Mouse (Mus musculus) cerebellum, adult 2 months (tissue): ENCODE measurements around the gene Fgf3. TPM values are rescaled to one million over a fixed set of nuclear protein-coding genes. Genes with fewer than 3 reads are reported as not detected.
A peak's percentile ranks its signal among the peaks of the same experiment; 100 is the strongest.

Experiments used
- DNase-seq, 2 experiments: peaks; one replicate each; pipeline ENCODE4 v3.0.0; 2021
- H3K27ac ChIP-seq: fragments of 200-500 bp; 2 replicates; pipeline ENCODE4 v1.5.1; 2012; ENCODE audit warnings: low read length, control low read depth, inconsistent platforms; ENCODE audit not compliant: insufficient read depth
- H3K27me3 ChIP-seq: fragments of 200-500 bp; 2 replicates; pipeline ENCODE4 v1.6.1; 2012; ENCODE audit warnings: inconsistent platforms, mild to moderate bottlenecking, low read length, moderate library complexity; ENCODE audit not compliant: control insufficient read depth, insufficient read depth
- H3K4me1 ChIP-seq: fragments of 200-500 bp; 2 replicates; pipeline ENCODE4 v1.6.1; 2011; ENCODE audit warnings: low read length; ENCODE audit not compliant: control insufficient read depth, insufficient read depth
- H3K4me3 ChIP-seq: fragments of 200-500 bp; replicated peaks from 2 replicates; pipeline ENCODE3; 2011; ENCODE audit warnings: mild to moderate bottlenecking, low read depth, low read length, control low read depth; ENCODE audit not compliant: insufficient read depth
- CTCF ChIP-seq: fragments of 200-500 bp; IDR thresholded peaks from 2 replicates; pipeline ENCODE4 v1.5.1; 2011; ENCODE audit warnings: low read depth, mild to moderate bottlenecking, control low read depth, low read length, moderate library complexity, borderline replicate concordance; ENCODE audit not compliant: insufficient read depth
- POLR2A ChIP-seq: fragments of 200-500 bp; IDR thresholded peaks from 2 replicates; pipeline ENCODE4 v1.6.1; 2011; ENCODE audit warnings: low read length, control low read depth, borderline replicate concordance; ENCODE audit not compliant: insufficient read depth
- WGBS: fragments of 180-500 bp; shearing (Covaris S2); methylation state at CpG from one replicate; pipeline ENCODE4 v1.1.7; 2018; 5-methylcytosine and 5-hydroxymethylcytosine counted together
- polyA plus RNA-seq: library from polyadenylated mRNA; depleted of rRNA; stranded (reverse); fragments of >200 nt; gene quantifications from 2 replicates; pipeline ENCODE4 v1.2.3, GENCODE M21; 2012; rRNA removed

Fgf3 gene
- polyA plus RNA-seq, result 0.63 and 0.67 TPM in 2 replicates

GRCm38 (mm10) chr7:144837891-144838488 is at the start of gene Fgf3:
Gene Fgf3, plus strand, starts transcription at chr7:144838083.
- Histone ChIP-seq H3K4me1 (no peaks in the 10 kb centered on the region), H3K27me3 (no peaks in the 10 kb centered on the region; the same call in 1 of the 2 replicates), H3K4me3 (no peak within 1 kb of the TSS), H3K27ac (no peak within 1 kb of the TSS)
- TF ChIP-seq CTCF, result no peak
- TF ChIP-seq POLR2A, result no peak
- no peak for DNase-seq
- WGBS, result 6% methylated on average over 43 of the region's 43 CpGs

GRCm38 (mm10) chr7:144788631-144789030 is 49.3 kb upstream of the Fgf3 start:
- Histone ChIP-seq H3K27ac (no peak overlapping the region), H3K4me3 (no peak overlapping the region), H3K27me3 (no peaks in the 10 kb centered on the region), H3K4me1 (no peaks in the 10 kb centered on the region)
- no peak for DNase-seq
- TF ChIP-seq CTCF (no peak), POLR2A (no peak)
- WGBS, result 19% methylated on average over 4 of the region's 4 CpGs

GRCm38 (mm10) chr7:144789601-144790556 is 48.0 kb upstream of the Fgf3 start:
- Histone ChIP-seq H3K27me3 (no peaks in the 10 kb centered on the region), H3K4me3 (no peak overlapping the region), H3K4me1 (no peaks in the 10 kb centered on the region), H3K27ac (no peak overlapping the region)
- no peak for DNase-seq
- WGBS, result 57% methylated on average over 36 of the region's 36 CpGs
- TF ChIP-seq POLR2A, result no peak
- TF ChIP-seq CTCF, result 0 out of 2 replicates have a peak, but pooled peaks have one; percentile 1

GRCm38 (mm10) chr7:144791426-144791825 is 46.5 kb upstream of the Fgf3 start:
- TF ChIP-seq POLR2A (no peak), CTCF (no peak)
- Histone ChIP-seq H3K27me3 (no peaks in the 10 kb centered on the region), H3K27ac (no peak overlapping the region), H3K4me3 (no peak overlapping the region), H3K4me1 (no peaks in the 10 kb centered on the region)
- DNase-seq, result no peak
- 89% methylated on average over 7 of the region's 7 CpGs for WGBS

DNA sequence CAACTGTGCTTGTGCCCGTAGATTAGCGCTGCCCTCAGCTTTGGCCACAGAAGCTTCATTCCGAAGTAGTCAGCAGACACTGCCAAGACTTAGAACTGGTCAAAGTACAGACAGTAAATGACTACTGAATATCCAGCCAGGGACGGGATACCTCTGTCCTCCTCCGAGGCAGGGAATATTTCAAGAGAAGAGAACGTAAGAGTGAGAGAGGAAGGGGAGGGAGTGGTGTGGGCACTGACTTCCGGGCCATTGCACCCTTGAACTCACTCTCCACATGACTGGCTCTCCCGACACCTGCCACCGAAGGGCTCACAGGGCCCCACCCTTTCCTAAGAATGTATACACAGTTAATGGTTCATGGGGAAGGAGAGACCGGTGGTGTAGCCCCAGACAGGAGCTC is 44.6 kb upstream of the Fgf3 start:
- Histone ChIP-seq H3K27me3 (no peaks in the 10 kb centered on the region), H3K4me1 (peaks cover 8% of the 10 kb centered on the region), H3K27ac (no peak overlapping the region), H3K4me3 (no peak overlapping the region)
- TF ChIP-seq CTCF (no peak), POLR2A (no peak)
- no peak for DNase-seq
- 75% methylated on average over 10 of the region's 10 CpGs for WGBS

- 94% methylated on average over 9 of the region's 9 CpGs for WGBS
- TF ChIP-seq POLR2A, result no peak
- Histone ChIP-seq H3K4me1 (peaks cover 8% of the 10 kb centered on the region), H3K4me3 (no peak overlapping the region), H3K27ac (no peak overlapping the region), H3K27me3 (no peaks in the 10 kb centered on the region)
- no peak for DNase-seq
These were observed 41.9 kb upstream of the Fgf3 start for GRCm38 (mm10) chr7:144795976-144796474.

- 45% methylated on average over 17 of the region's 17 CpGs for WGBS
- peak; percentile 44 to 68 for DNase-seq
- TF ChIP-seq POLR2A (no peak), CTCF (no peak)
- Histone ChIP-seq H3K27me3 (no peaks in the 10 kb centered on the region), H3K27ac (no peak overlapping the region), H3K4me3 (no peak overlapping the region), H3K4me1 (peaks cover 8% of the 10 kb centered on the region)
These were observed 40.7 kb upstream of the Fgf3 start for GRCm38 (mm10) chr7:144796986-144797735.
